Mouse (Mus musculus) stomach, postnatal 0 days (tissue): ENCODE data around the gene Cdh24. TPM values are rescaled to one million over a fixed set of nuclear protein-coding genes. Genes with fewer than 3 reads are reported as not detected.
A peak's percentile ranks its signal among the peaks of the same experiment; 100 is the strongest.
"Not testable (repeated sequence)": the region's sequence is repeated elsewhere in the genome, so short reads cannot be mapped to it uniquely, and the experiment has no call there.

ENCODE experiments used
- ATAC-seq: fragments of 200-750 bp; cut with Nextera tagmentation; 2 replicates; pipeline ENCODE4 v1.8.0; 2017; ENCODE audit not compliant: low FRiP score, low TSS enrichment
- DNase-seq: peaks from one replicate; pipeline ENCODE4 v3.0.0-alpha.2; 2016; ENCODE audit warnings: low spot score
- H3K27ac ChIP-seq: fragments of 300-500 bp; sonication (generic); replicated peaks from 2 replicates; pipeline ENCODE4 v1.5.1; 2014; ENCODE audit warnings: mild to moderate bottlenecking, control low read depth
- H3K27me3 ChIP-seq: fragments of 300-500 bp; sonication (generic); 2 replicates; pipeline ENCODE4 v1.6.1; 2014; ENCODE audit warnings: low read length; ENCODE audit not compliant: control insufficient read depth, insufficient read depth
- H3K36me3 ChIP-seq: fragments of 300-500 bp; sonication (generic); 2 replicates; pipeline ENCODE4 v1.6.1; 2014; ENCODE audit warnings: low read length, mixed read lengths; ENCODE audit not compliant: control insufficient read depth, insufficient read depth
- H3K4me1 ChIP-seq: fragments of 300-500 bp; sonication (generic); replicated peaks from 2 replicates; pipeline ENCODE4 v1.6.1; 2014; ENCODE audit warnings: antibody characterized with exemption; ENCODE audit not compliant: control insufficient read depth, insufficient read depth
- H3K4me2 ChIP-seq: fragments of 300-500 bp; sonication (generic); replicated peaks from 2 replicates; pipeline ENCODE4 v1.6.1; 2014; ENCODE audit warnings: low read depth, mild to moderate bottlenecking, control low read depth, moderate library complexity
- H3K4me3 ChIP-seq: fragments of 300-500 bp; sonication (generic); 2 replicates; pipeline ENCODE4 v1.5.1; 2014; ENCODE audit warnings: low read depth, low read length, control low read depth
- H3K9ac ChIP-seq: fragments of 300-500 bp; sonication (generic); 2 replicates; pipeline ENCODE4 v1.6.1; 2014; ENCODE audit warnings: mild to moderate bottlenecking, low read length, control low read depth, mixed read lengths
- H3K9me3 ChIP-seq: fragments of 300-500 bp; sonication (generic); 2 replicates; pipeline ENCODE4 v1.6.1; 2016; ENCODE audit warnings: low read length; ENCODE audit not compliant: control insufficient read depth
- CTCF ChIP-seq: IDR thresholded peaks from 2 replicates; pipeline ENCODE4 v1.5.1; 2016; ENCODE audit warnings: antibody characterized with exemption, low read depth, mild to moderate bottlenecking, moderate library complexity
- EP300 ChIP-seq: optimal IDR thresholded peaks from 2 replicates; pipeline ENCODE3; 2016; ENCODE audit warnings: antibody characterized with exemption
- WGBS: fragments of 180-500 bp; shearing (Covaris S2); extraction: QIAGEN DNeasy Blood & Tissue Kit; methylation state at CpG from one replicate; pipeline ENCODE4 v1.1.7; 2014; 5-methylcytosine and 5-hydroxymethylcytosine counted together
- polyA plus RNA-seq: library from polyadenylated mRNA; unstranded; fragments of >200 nt; fragmentation: Nextera tagmentation; extraction: Ambion mirVana; gene quantifications from 2 replicates; pipeline ENCODE4 v1.2.1, GENCODE M21; 2015

The Cdh24 gene
- polyA plus RNA-seq, 1 experiment from 2014 or later = 0.68 TPM

DNA sequence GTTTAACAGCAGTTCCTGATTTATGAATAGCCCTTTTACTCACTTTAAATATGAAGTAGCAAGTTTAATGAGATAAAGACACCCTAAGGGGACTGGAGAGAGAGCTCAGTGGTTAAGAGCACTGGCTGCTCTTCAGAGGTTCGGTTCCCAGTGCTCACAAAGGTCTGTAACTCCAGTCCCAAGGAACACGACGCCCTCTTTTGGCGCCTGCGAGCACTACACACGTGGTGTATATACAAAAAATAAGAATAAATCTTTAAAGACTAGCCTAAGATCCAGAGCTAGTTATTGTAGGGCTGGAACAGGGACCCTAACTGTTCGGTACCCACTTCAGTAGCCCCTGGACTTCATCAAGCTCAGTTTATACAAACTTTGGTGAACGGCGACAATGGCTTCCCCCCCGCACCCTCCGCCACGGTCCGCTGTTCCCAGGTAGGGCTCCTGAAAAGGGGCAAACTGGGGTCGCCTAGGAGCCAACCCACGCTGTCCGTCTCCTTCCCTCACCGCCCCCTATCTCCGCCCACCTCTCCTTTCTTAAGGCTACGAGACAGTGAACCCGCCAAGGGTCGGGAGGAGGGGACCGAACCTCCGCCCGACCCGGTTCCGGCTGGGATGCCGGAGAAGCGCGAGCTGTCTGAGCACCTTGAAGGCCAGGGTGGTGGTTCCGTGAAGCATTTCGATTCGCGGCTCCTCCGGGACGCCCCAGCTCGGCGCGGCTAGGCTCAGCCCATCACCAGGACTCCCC lies 23.8 kb downstream of the Cdh24 start:
- peak overlapping the region; percentile 65 for H3K27ac ChIP-seq
- DNase-seq = peak; percentile 53
- peak; percentile 53 for TF ChIP-seq CTCF
- TF ChIP-seq EP300 = no peak
- H3K9ac ChIP-seq = peak overlapping the region; percentile 88
- H3K36me3 ChIP-seq = 0 out of 2 replicates have a peak, but pooled peaks cover 7% of the 10 kb centered on the region
- peak overlapping the region; percentile 66 for H3K4me2 ChIP-seq
- WGBS = 2% methylated on average over 38 of the region's 38 CpGs
- H3K4me3 ChIP-seq = peak overlapping the region; percentile 82
- no peaks in the 10 kb centered on the region for H3K27me3 ChIP-seq
- ATAC-seq = peak; percentile 61
- no peaks in the 10 kb centered on the region for H3K9me3 ChIP-seq
- H3K4me1 ChIP-seq = no peaks in the 10 kb centered on the region

DNA sequence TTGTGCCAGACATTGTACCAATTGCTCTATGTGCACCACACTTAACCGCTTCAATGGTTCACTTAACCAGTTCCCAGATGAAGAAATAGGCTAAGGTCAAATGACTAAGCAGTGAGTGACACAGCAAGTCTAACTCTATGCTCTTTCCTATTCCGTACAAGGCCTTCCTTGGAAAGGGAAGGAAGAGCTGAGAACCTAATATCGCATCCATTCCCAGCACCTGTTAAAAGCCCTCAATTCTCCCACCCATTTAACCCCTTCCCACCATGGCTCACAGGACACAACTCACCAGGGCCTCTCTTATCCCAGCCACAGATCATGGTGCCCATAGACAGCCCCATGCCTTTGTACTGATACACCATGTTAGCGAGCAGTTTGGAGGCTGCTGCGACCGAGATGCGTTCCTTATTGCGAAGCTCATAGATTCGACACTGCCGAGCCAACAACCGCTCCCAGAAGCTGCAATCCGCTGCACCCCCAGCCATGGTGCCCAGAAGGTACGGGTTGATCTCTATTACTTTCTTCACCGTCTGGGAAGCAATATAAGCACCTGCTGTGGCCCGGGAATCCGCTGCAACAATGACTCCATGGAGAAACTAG lies 24.8 kb downstream of the Cdh24 start:
- DNase-seq (no peak), ATAC-seq (no peak)
- Histone ChIP-seq H3K4me1 (no peaks in the 10 kb centered on the region), H3K27me3 (no peaks in the 10 kb centered on the region), H3K36me3 (0 out of 2 replicates have a peak, but pooled peaks cover 7% of the 10 kb centered on the region), H3K9ac (no peak overlapping the region), H3K27ac (0 out of 2 replicates have a peak overlapping the region, but pooled peaks have one; percentile 24), H3K9me3 (no peaks in the 10 kb centered on the region), H3K4me3 (no peak overlapping the region), H3K4me2 (no peak overlapping the region)
- TF ChIP-seq EP300 (no peak), CTCF (no peak)
- 91% methylated on average over 16 of the region's 16 CpGs for WGBS

DNA sequence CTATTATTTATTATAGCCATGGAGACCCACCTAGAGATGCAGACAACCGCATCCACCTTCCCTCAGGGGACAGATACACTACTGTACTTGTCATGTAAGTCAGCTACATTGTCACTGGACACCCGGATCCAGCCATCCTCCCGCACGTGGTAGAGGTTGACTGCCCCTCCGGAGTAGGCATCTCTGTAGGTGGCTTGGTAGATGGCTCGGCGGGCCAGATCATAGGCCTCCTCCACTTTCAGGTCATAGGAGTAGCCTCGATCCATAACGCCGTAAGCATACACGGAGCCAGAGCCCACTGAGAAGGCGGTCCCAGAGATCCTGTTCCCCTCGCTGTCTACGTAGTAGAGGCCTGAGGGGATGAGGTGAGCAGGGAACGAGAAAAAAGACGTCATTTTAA lies 27.0 kb downstream of the Cdh24 start:
- not testable (repeated sequence) for H3K4me3 ChIP-seq, H3K4me2 ChIP-seq, H3K9me3 ChIP-seq, H3K27ac ChIP-seq, DNase-seq, H3K9ac ChIP-seq, H3K27me3 ChIP-seq, ATAC-seq, H3K4me1 ChIP-seq, H3K36me3 ChIP-seq
- 94% methylated on average over 16 of the region's 16 CpGs for WGBS

DNA sequence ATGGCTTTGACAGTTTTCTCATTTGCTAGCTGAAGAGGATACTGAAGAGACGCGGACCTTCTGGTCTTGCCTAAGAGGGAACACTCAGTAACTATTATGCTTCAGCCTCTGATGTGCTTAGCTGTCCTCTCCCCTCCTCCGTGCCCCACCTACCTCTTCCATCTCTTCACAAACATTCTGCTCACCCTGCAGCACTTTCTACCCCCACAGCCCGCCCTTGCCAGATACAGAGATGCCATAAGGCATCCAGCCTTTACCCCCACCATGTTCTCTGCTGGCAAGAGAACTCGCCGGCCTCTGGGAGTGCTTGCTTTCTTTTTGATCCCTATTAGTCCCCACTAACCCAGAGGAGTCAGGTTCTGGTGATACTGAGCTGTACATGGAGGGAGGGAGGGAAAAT lies 30.5 kb downstream of the Cdh24 start:
- Histone ChIP-seq H3K4me3 (no peak overlapping the region), H3K9ac (no peak overlapping the region), H3K27me3 (no peaks in the 10 kb centered on the region), H3K36me3 (0 out of 2 replicates have a peak, but pooled peaks cover 7% of the 10 kb centered on the region), H3K27ac (no peak overlapping the region), H3K4me2 (no peak overlapping the region), H3K9me3 (no peaks in the 10 kb centered on the region), H3K4me1 (no peaks in the 10 kb centered on the region)
- TF ChIP-seq CTCF = no peak
- no peak for TF ChIP-seq EP300
- WGBS = 83% methylated on average over 6 of the region's 6 CpGs
- DNase-seq (no peak), ATAC-seq (no peak)

DNA sequence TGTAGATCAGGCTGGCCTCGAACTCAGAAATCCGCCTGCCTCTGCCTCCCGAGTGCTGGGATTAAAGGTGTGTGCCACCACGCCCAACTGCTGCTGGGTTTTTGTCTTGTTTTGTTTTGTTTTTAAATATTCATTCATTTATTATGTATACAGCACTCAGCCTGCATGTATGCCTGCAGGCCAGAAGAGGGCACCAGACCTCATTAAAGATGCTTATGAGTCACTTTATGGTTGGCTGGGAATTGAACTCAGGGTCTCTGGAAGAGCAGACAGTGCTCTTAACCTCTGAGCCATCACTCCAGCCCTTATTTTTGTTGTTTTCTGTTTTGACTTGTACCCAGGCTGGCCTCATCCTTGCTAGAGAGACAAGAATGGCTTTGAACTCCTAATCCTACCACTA lies 31.2 kb downstream of the Cdh24 start:
- H3K4me3 ChIP-seq = no peak overlapping the region
- no peaks in the 10 kb centered on the region for H3K27me3 ChIP-seq
- DNase-seq = no peak
- 0 out of 2 replicates have a peak, but pooled peaks cover 2% of the 10 kb centered on the region for H3K36me3 ChIP-seq
- no peak overlapping the region for H3K4me2 ChIP-seq
- no peak overlapping the region for H3K27ac ChIP-seq
- WGBS = 76% methylated on average over 4 of the region's 4 CpGs
- H3K9ac ChIP-seq = no peak overlapping the region
- no peak for ATAC-seq
- H3K4me1 ChIP-seq = no peaks in the 10 kb centered on the region
- H3K9me3 ChIP-seq = no peaks in the 10 kb centered on the region
- TF ChIP-seq EP300 = no peak
- peak; percentile 72 for TF ChIP-seq CTCF

DNA sequence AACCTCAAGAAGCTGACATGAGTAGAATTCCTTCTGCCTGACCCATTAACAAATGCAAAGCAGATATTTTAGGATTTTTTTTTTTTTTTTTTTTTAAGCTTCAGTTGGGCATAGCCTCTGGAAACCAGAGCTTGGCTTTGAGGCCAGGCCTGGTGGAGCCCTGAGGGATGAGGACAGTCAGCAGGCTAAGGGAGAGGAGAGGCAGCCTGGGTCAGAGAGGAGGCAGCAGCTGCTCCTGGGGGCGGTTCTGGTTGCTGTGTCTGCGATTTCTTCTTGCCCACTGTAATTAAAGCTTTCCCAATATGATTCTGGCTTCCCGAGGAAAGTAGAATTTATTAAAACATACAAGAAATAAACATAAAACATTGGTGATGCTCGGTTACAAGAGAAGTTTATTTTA lies 31.9 kb downstream of the Cdh24 start:
- Histone ChIP-seq H3K4me2 (no peak overlapping the region), H3K4me3 (no peak overlapping the region), H3K27me3 (no peaks in the 10 kb centered on the region), H3K36me3 (0 out of 2 replicates have a peak, but pooled peaks cover 2% of the 10 kb centered on the region), H3K9ac (no peak overlapping the region), H3K4me1 (no peaks in the 10 kb centered on the region), H3K9me3 (no peaks in the 10 kb centered on the region), H3K27ac (no peak overlapping the region)
- TF ChIP-seq EP300 = no peak
- TF ChIP-seq CTCF = no peak
- 58% methylated on average over 4 of the region's 4 CpGs for WGBS
- ATAC-seq = no peak
- no peak for DNase-seq
